Mouse (Mus musculus): ENCODE measurements around the gene Bloc1s4.

Bloc1s4 gene

DNA sequence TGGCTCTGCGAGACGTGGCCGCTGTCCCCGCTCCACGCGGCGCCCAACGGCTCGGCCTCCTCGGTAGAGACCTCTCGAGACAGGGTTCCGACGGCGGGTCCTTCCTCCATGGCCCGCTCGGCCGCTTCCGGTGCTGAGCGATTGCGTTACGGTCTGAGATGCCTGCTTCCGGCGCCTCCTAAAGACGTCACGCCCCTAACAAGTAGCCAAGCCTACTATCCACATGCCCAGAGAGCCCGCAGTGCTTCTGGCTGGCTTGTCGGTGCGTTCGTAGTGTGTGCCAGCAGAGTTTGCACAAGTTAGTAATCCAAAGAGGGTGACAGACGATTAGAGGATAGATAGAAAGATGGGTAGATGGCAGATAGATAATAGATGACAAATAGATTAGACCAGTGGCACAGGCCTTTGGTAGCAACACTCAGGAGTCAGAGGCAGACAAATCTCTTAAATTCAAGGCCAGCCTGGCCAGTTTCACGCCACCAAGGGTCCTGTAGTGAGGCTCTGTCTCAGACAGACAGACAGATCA is at the start of gene Bloc1s4:
Gene Bloc1s4, minus strand, starts transcription at position 115 of the 526 bp plus-strand sequence.
- peak; percentile 83 to 96 for DNase-seq (ENCODE audit: low spot score in 2 of 2)

DNA sequence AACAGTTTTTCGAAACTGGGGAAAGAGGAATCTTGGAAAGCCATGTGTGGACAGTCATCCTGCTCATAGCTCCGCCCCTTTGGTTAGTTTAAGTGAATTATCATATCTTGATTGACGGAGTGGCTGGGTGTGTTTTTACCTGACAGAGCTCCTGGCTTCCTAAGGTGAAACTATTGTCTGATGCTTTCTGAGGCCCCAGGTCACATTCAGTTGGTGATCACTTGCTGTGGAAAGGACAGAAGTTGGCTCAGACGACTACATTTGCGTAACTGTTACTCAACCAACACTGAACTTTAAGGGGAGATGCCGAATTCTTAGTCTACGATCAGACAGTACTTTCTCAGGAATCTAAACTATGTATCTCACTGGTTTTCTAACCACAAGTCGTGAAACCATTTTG is 48.8 kb upstream of the Bloc1s4 start:
- DNase-seq (ENCODE audit: low spot score in 2 of 2) = no peak

DNA sequence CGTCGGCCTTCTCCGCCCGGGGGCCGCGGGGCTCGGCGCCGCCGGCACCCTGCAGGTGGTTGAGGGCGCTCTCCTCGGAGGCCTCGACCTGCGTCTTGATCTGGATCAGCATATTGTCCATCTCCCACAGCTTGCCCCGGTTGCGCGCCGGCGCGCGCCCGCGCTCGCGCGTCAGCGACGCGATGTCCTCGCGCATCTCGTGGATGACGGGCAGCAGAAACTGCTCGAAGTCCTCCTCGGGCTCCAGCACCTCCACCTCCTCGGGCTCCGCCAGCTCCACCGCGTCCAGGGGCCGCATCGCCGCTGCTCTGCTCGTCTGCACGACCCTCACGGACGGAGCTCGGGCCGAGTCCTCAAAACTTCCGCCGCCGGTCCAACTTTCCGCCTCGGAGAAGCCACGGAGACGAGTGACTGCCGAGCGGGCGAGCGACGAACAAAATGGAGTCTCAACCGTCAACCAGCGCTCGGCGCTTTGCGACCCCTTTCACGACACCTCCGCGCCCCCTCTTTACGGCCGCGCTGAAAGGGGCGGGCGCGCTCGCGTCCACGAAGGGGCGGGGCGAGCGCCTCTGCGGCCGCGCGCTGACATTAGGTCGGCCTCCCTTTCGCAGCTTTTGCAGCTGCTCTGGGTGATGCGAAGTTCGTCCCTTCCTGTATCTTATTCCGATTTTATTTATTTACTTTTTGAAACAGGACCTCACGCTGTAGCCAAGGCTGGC is 48.0 kb upstream of the Bloc1s4 start, which contains the start of gene Mrfap1:
Gene Mrfap1, minus strand, starts transcription at position 477 of the 719 bp plus-strand sequence.
- peak; percentile 79 to 94 for DNase-seq (ENCODE audit: low spot score in 2 of 2)

DNA sequence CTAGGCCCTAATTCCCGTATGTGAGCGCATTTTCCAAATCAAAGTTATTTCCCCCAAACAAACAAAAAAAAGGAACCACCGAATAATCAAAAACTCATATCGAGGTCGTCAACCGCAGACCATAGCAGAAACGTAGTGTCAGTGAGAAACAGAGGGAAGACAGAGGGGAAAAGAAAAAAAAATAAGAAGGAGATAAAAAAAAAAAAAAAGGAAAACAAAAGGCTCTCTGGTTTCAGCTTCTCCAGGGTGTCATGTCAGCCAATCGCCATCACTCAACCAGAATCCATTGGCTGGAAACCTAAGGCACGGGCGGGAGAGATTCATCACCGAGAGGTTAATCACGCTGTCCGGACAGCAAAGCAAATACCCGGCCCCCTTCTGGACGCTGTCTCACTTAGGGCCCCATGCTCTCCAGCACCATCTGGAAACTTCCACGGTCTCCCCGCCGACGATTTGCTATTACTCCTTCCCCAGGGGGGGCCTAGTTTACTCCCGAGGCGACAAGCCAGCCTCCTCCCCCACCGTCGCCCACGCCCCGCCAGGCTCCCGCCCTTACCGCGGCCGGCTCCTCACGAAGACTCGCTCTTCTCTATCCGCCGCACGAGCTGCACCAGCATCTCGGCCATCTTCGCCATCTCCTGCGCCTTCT is 47.3 kb upstream of the Bloc1s4 start:
- peak; percentile 39 to 67 for DNase-seq (ENCODE audit: low spot score in 2 of 2)

DNA sequence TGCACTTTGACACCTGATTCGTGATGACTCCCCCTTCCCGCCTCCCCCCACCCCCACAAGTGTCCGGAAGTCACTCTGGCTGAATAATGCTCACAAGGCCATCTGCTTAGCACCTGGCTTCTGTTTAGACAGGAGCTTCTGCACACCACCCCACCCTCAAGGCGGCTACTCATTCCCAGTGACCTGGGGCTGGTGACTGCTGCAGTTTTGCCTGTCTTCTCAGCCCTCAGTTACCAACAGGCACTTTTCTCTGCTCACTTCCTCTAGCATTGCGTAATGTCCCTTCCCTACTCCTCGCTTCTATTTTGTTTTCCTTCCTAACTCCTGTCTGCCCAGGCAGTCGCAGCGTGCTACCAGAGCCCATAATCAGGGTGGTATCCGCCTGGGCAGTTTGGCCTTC is 43.4 kb upstream of the Bloc1s4 start:
- no peak for DNase-seq (ENCODE audit: low spot score in 2 of 2)

DNA sequence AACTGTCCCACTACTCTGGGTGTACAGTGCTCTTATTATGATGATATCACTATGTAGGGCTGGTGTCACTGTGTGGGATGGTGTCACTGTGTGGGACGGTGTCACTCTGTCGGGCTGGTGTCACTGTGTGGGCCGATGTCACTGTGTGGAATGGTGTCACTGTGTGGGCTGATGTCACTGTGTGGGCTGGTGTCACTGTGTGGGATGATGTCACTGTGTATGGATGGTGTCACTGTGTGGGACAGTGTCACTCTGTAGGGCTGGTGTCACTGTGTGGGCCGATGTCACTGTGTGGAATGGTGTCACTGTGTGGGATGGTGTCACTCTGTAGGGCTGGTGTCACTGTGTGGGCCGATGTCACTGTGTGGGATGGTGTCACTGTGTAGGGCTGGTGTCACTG is 37.6 kb upstream of the Bloc1s4 start:
- no peak for DNase-seq (ENCODE audit: low spot score in 2 of 2)

DNA sequence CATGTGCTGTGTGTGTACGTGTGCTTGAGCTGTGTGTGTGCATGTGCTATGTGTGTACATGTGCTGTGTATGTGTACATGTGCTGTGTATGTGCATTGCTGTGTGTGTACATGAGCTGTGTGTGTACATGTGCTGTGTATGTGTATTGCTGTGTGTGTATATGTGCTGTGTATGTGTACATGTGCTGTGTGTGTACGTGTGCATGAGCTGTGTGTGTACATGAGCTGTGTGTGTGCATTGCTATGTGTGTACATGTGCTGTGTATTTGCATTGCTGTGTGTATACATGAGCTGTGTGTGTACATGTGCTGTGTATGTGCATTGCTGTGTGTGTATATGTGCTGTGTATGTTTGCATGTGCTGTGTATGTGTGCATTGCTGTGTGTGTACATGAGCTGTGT is 31.1 kb upstream of the Bloc1s4 start:
- no peak for DNase-seq (ENCODE audit: low spot score in 2 of 2)

- no peak for DNase-seq (ENCODE audit: low spot score in 2 of 2)
Measured at GRCm38 (mm10) chr5:36778901-36779300, 30.5 kb upstream of the Bloc1s4 start.

DNA sequence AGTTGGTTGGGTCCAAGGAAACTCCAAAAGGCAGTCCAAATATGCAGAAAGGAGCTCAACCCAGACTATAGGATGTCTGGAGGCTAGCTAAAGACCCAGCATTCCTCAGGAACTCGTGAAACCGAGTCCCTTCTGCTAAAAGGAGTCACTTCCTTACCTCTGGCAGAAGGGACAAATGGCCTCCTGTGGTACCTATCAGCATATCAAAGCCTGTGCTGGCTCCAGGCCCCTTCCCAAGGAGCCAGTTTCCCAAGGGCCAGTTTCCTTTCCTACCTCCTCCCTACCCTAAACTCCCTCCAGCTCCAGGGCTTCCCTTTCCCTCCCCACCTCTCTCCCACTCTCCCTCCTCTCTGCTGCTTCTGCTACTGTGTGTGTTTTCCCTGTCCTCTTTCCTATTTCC is 28.7 kb upstream of the Bloc1s4 start:
- DNase-seq (ENCODE audit: low spot score in 2 of 2) = no peak

DNA sequence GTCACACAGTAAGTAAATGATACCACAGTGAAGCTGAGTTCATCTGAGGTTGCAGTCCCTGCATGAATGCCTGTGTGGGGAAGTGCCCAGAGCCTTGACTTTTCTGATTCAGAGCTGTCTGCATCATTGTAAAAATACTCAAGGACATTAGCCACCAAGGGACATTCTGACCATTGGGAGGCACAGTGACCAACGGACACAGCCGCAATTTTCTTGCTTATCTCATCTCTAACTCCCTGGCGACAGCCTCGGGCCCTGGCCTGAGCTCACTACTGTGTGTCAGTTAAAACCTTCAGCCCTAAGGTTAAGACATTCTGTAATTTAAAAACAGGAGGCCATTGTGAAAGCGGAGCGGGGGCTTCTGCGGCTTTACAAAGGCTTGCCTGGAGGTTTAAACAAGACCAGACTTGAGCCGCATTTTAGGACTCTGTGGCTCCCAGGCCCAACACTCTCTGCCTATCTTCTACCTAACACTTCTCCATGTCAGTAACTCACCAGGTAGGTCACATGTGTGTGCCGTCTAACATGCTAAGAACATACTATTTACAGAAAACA is 27.6 kb upstream of the Bloc1s4 start:
- no peak for DNase-seq (ENCODE audit: low spot score in 2 of 2)

DNA sequence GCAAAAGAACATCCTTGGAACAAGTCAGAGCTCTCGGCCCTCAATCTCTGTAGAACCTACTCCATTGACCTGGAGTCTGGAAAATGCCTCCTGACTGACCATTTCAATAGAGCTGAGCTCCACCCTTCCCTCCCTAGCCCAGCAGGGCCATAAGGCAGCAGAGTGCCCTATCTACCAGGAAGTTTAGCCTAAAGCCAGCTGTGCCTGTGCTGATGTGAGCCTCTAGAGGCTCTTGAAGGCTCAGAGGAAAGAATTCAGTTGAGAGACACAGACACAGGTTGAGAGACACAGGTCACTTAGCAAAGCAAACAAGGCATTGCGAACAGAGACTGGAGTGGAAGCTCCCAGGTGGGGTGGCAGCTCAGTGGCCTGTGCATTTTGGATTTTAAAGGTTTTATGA is 26.9 kb upstream of the Bloc1s4 start:
- no peak for DNase-seq (ENCODE audit: low spot score in 2 of 2)

DNA sequence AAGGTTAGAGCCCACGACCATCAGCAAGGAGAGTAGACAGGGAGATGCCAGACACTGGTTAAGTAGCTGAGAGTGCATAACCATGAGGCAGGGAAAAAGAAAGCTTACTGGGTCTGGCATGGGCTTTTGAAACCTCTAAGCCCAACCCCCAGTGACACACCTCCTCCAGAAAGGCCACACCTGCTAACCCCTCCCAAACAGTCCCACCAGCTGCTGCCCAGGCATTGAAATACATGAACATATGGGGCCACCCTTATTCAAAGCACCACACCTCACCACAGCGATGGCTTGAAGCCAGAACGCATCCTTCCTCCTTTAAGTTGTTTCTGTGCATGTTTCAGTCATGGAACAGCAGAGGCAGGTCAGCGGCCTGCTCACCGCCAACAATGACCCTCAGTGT is 24.1 kb upstream of the Bloc1s4 start:
- no peak for DNase-seq (ENCODE audit: low spot score in 2 of 2)

- no peak for DNase-seq (ENCODE audit: low spot score in 2 of 2)
Measured at GRCm38 (mm10) chr5:36769603-36770002, 21.2 kb upstream of the Bloc1s4 start.

GRCm38 (mm10) chr5:36766958-36767703 is 18.7 kb upstream of the Bloc1s4 start:
- DNase-seq (ENCODE audit: low spot score in 2 of 2) = no peak

DNA sequence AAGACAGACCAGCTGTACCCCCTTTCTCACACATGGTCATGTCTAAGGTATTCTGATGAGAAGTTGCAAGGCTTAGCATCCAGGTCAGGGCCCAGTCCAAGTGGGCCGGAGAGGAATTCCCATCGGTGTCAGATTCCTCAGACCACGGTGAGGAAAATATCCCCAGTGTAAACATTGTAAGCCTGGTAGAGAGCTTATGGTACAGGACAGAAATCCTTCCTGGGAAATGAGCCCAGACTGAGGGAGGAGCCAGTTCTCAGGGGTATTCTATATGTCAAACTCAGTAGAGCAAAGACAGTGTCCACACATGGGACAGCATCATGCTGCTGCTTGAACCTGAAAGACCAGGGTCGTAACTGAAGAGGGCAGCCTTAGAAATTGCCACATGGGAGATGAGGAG is 11.4 kb upstream of the Bloc1s4 start:
- no peak for DNase-seq (ENCODE audit: low spot score in 2 of 2)

- no peak for DNase-seq (ENCODE audit: low spot score in 2 of 2)
Measured at GRCm38 (mm10) chr5:36757033-36757432, 8.6 kb upstream of the Bloc1s4 start.

GRCm38 (mm10) chr5:36750119-36751078 is 1.9 kb upstream of the Bloc1s4 start:
- DNase-seq (ENCODE audit: low spot score in 2 of 2) = no peak

DNA sequence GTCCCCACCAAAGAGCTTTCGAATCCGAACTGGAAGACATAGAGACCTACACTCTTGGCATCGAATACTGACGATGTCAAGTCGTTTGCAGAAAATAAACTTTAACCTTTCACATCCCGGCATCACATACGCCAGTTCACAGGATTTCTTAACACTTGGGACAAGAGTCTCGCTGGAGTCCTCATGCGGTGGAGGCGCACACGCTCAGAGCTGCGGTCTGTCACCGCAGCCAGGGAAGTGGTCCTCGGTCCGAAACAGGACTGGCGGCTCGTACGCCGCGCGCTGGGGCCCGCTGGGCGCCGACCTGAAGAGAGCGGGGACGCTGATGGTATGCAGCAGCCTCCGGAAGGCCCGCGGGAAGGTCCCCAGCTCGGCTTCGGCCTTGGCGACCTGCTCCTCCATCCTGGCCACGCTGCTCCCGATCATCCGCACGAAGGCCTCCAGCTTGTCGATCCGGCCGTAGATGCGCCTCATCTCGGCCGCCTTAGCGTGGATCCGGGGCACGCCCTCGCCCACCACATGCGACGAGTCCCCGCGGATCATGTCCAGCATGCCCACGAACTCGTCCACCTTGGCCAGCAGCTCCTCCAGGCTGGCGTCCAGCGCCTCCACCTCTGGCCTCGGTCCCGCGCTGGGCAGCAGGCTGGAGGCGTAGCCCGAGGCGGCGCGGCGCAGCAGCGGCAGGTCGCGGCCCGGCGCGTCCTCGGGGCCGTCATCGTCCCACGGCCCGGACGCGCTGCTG is 485 bp downstream of the Bloc1s4 start:
- DNase-seq (ENCODE audit: low spot score in 2 of 2) = peak in 1 of 2 experiments; percentile 27

GRCm38 (mm10) chr5:36747071-36747470 is 1.4 kb downstream of the Bloc1s4 start:
- DNase-seq (ENCODE audit: low spot score in 2 of 2) = no peak
